Mouse (Mus musculus) E14TG2a.4 (cell line): Measurements from ENCODE around the gene Ptprm.

ENCODE experiments used
- CTCF ChIP-seq: conservative IDR thresholded peaks from 2 replicates; pipeline ENCODE4 v1.5.1; 2014; ENCODE audit warnings: low read length
- NANOG ChIP-seq: IDR thresholded peaks from 2 replicates; pipeline ENCODE4 v1.6.1; 2014; ENCODE audit warnings: borderline replicate concordance, low read length, mixed read lengths
- POU5F1 ChIP-seq: IDR thresholded peaks from 2 replicates; pipeline ENCODE4 v1.6.1; 2014; ENCODE audit warnings: low read length, borderline replicate concordance

GRCm38 (mm10) chr17:67079570-67079969 lies 274.7 kb downstream of the Ptprm start:
- TF ChIP-seq CTCF (no peak), POU5F1 (no peak), NANOG (no peak)
